Mouse (Mus musculus) testis, adult 2 months (tissue): ENCODE results near the gene Macrod1. TPM values are rescaled to one million over a fixed set of nuclear protein-coding genes. Genes with fewer than 3 reads are reported as not detected.

Source experiments
- H3K27ac ChIP-seq: fragments of 200-500 bp; 2 replicates; pipeline ENCODE4 v1.5.1; 2012; ENCODE audit warnings: low read depth, low read length; ENCODE audit not compliant: control insufficient read depth, insufficient read depth
- H3K27me3 ChIP-seq: fragments of 200-500 bp; 2 replicates; pipeline ENCODE4 v1.6.1; 2012; ENCODE audit warnings: mild to moderate bottlenecking, low read length, moderate library complexity; ENCODE audit not compliant: control insufficient read depth, insufficient read depth
- H3K36me3 ChIP-seq: fragments of 200-500 bp; 2 replicates; pipeline ENCODE4 v1.6.1; 2012; ENCODE audit warnings: mild to moderate bottlenecking, low read length; ENCODE audit not compliant: control insufficient read depth, insufficient read depth
- H3K4me1 ChIP-seq: fragments of 200-500 bp; 2 replicates; pipeline ENCODE4 v1.6.1; 2012; ENCODE audit warnings: low read length; ENCODE audit not compliant: control insufficient read depth, insufficient read depth
- H3K4me3 ChIP-seq: fragments of 200-500 bp; 2 replicates; pipeline ENCODE4 v1.5.1; 2012; ENCODE audit warnings: low read depth, mild to moderate bottlenecking, low read length, moderate library complexity, mixed read lengths; ENCODE audit not compliant: control insufficient read depth
- CTCF ChIP-seq: fragments of 200-500 bp; IDR thresholded peaks from 2 replicates; pipeline ENCODE4 v1.5.1; 2012; ENCODE audit warnings: low read depth, mild to moderate bottlenecking, inconsistent platforms, low read length, moderate library complexity; ENCODE audit not compliant: control insufficient read depth, insufficient read depth, insufficient replicate concordance
- POLR2A ChIP-seq: fragments of 200-500 bp; IDR thresholded peaks from 2 replicates; pipeline ENCODE4 v1.6.1; 2012; ENCODE audit warnings: low read depth, mild to moderate bottlenecking, inconsistent platforms, low read length, moderate library complexity; ENCODE audit not compliant: control insufficient read depth
- polyA plus RNA-seq: library from polyadenylated mRNA; depleted of rRNA; stranded (reverse); fragments of >200 nt; gene quantifications from 2 replicates; pipeline ENCODE4 v1.2.3, GENCODE M21; 2012

The Macrod1 gene
- polyA plus RNA-seq, 1 experiment = 39.2 TPM

- Histone ChIP-seq H3K27ac (no peak overlapping the region), H3K36me3 (no peaks in the 10 kb centered on the region), H3K4me3 (no peak overlapping the region), H3K27me3 (no peaks in the 10 kb centered on the region), H3K4me1 (no peaks in the 10 kb centered on the region; the same call in none of the 2 replicates)
- TF ChIP-seq CTCF = no peak
- TF ChIP-seq POLR2A = no peak
Measured at GRCm38 (mm10) chr19:7088558-7088957, 31.9 kb downstream of the Macrod1 start.

DNA sequence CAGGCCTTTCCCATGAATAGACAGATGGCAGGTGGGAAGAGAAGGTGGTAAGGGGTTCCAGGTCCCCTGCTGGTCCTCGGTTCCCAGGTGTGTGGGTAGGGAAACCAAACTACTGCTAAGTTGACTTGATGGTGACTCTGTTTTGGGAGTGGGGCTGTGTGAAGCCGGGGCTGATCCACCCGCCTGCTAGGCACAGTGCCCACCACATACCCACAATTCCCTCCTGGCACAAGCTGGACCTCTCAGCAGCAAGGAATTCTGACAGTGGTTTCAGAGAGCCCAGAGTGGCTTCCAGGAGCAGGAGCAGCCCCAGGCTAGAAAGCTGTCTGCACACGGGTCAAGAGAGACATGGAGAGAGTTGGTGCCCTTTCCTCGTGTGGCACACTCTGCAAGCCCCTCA lies 32.4 kb downstream of the Macrod1 start:
- TF ChIP-seq CTCF (no peak), POLR2A (no peak)
- Histone ChIP-seq H3K27ac (no peak overlapping the region), H3K4me1 (no peaks in the 10 kb centered on the region; the same call in none of the 2 replicates), H3K36me3 (no peaks in the 10 kb centered on the region), H3K4me3 (no peak overlapping the region), H3K27me3 (no peaks in the 10 kb centered on the region)

DNA sequence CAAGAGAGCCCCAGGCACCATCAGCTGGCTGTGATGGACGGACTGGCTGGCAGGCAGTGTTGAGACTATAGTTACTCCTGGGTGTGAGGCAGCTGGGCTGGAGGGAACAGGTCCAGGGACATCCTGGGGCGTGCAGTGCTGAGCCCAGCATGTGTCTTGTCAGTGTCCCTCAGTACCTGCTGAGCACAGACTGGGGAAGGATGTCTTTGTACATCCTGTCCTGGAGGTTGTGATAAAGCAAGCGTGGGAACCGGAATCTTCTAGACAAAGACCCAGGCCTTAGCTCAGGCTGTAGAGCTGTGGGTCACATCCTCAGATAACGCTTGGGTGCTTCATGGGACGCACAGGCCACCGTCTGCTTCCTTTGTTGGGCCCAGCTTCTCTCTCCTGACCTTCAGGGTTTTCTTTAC lies 33.2 kb downstream of the Macrod1 start:
- no peaks in the 10 kb centered on the region for H3K36me3 ChIP-seq
- no peak for TF ChIP-seq POLR2A
- H3K4me3 ChIP-seq = no peak overlapping the region
- H3K4me1 ChIP-seq = no peaks in the 10 kb centered on the region; the same call in none of the 2 replicates
- H3K27ac ChIP-seq = no peak overlapping the region
- H3K27me3 ChIP-seq = no peaks in the 10 kb centered on the region

DNA sequence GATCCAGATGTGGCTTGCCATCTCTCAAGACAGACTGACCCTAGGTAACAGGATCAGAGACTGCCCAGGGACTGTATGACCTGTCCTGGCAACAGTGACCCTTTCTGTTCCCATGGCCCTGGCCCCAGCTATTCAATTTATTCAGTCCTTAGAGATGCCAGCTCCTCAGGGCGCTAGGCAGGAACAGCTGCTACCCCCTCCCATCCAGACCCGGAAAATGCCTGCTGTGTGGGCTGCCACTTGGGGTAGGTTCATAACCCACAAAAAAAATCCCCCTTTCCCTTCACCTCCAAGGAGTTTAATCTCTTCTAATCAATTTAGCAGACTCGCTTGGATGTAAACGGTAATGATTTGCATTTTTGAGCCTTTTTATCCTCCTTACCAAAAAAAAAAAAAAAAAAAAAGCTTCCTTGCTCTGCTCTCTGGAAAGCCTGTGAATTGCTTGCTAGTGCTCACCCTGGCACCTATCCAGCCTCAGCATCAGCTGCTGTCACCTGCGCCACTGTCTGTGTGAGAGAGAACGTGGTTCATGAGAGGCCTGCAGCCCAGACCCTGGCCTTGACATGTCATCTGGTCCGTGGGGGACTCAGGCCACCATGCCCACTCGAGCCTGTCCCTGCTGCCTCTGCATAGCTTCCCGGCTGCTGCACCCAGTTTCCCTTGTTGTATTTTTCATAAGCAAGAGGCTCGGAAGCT lies 33.9 kb downstream of the Macrod1 start:
- no peak overlapping the region for H3K27ac ChIP-seq
- H3K36me3 ChIP-seq = no peaks in the 10 kb centered on the region
- TF ChIP-seq CTCF (no peak), POLR2A (no peak)
- no peaks in the 10 kb centered on the region; the same call in none of the 2 replicates for H3K4me1 ChIP-seq
- no peaks in the 10 kb centered on the region for H3K27me3 ChIP-seq
- no peak overlapping the region for H3K4me3 ChIP-seq

GRCm38 (mm10) chr19:7091448-7092050 lies 34.9 kb downstream of the Macrod1 start:
- Histone ChIP-seq H3K27me3 (no peaks in the 10 kb centered on the region), H3K36me3 (no peaks in the 10 kb centered on the region), H3K4me1 (no peaks in the 10 kb centered on the region; the same call in none of the 2 replicates), H3K4me3 (no peak overlapping the region), H3K27ac (no peak overlapping the region)
- no peak for TF ChIP-seq CTCF
- no peak for TF ChIP-seq POLR2A

DNA sequence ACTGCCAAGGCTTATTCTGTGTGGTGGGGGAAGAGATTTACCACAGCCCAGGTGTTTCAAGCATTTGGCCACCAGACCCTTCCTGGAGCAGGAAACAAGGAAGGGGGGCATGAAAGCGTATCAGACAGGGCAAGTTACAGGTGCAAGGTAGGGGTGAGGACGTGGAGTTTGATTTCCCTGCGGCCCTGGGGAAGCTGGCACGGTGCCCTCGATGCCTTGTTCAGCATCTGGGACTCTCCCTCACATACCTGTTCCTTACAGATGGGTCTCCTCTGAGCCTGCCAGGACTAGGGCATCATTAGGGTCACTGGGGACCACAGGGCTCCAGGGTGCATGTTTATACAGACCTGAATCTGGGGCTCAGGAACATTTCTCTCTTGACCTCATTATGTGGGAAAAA lies 36.1 kb downstream of the Macrod1 start:
- Histone ChIP-seq H3K36me3 (no peaks in the 10 kb centered on the region), H3K4me1 (no peaks in the 10 kb centered on the region; the same call in none of the 2 replicates), H3K4me3 (no peak overlapping the region), H3K27ac (no peak overlapping the region), H3K27me3 (no peaks in the 10 kb centered on the region)
- no peak for TF ChIP-seq CTCF

DNA sequence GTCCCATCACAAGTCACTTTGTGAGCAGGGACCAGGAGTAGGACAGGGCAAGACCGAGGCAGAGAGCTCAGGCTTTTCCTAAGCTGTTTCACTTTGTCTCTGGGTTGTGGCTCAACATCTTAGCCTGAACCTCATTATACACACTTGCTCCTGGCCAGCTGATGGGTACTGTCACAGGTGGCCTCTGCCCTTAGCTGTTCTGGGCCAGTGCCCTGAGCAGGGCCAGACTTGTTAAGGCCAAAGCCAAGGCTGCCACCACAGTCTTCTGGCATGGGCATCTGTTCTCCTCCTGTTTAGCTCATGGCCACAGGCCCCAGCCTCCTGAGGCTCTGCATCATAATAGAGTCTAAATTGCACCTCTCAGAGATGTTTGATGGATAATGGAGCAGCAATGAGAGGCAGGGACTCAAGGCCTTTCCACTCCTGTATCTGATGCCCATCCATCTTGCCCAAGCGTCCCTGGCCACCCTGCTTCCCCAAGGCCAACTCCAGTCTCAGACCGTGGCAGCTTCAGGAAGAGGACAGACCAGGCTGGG lies 43.1 kb downstream of the Macrod1 start:
- Histone ChIP-seq H3K4me1 (no peaks in the 10 kb centered on the region), H3K4me3 (no peak overlapping the region), H3K27ac (no peak overlapping the region), H3K27me3 (no peaks in the 10 kb centered on the region), H3K36me3 (no peaks in the 10 kb centered on the region)
- TF ChIP-seq CTCF (no peak), POLR2A (no peak)

GRCm38 (mm10) chr19:7102039-7102438 lies 45.4 kb downstream of the Macrod1 start:
- Histone ChIP-seq H3K4me1 (no peaks in the 10 kb centered on the region), H3K27me3 (no peaks in the 10 kb centered on the region), H3K27ac (no peak overlapping the region), H3K36me3 (no peaks in the 10 kb centered on the region), H3K4me3 (no peak overlapping the region)
- TF ChIP-seq CTCF (no peak), POLR2A (no peak)
